ENCODE assay signal across 8 mouse cellular contexts in genomic region chr11:87974477-87975181, GRCm38 (mm10). TPM values are rescaled to one million over a fixed set of nuclear protein-coding genes. Genes with fewer than 3 reads are reported as not detected.
DNase-seq lines count a peak whose midpoint lies in the region; ATAC-seq and TF ChIP-seq lines count a peak whose summit lies in the region.

No protein-coding gene starts in this region.

- H3K27ac ChIP-seq in layer of hippocampus, adult 2 months, result no peak overlapping the region
- H3K27ac ChIP-seq in lung, embryonic 16.5 days (ENCODE audit: low read length), result no peak overlapping the region

- TF ChIP-seq CTCF in E14TG2a.4 (conservative IDR thresholded peaks at IDR 0.05; ENCODE audit: low read length), result peak; percentile 44
- TF ChIP-seq CTCF in layer of hippocampus, adult 2 months (conservative IDR thresholded peaks at IDR 0.05), result peak; percentile 86

- no peak overlapping the region for H3K4me2 ChIP-seq in lung, embryonic 16.5 days (ENCODE audit: low read depth, low read length)

- H3K27me3 ChIP-seq in E14TG2a.4 (ENCODE audit: insufficient read depth, low read length), result 0 out of 2 replicates have a peak, but pooled peaks cover 8% of the 10 kb centered on the region
- no peaks in the 10 kb centered on the region for H3K27me3 ChIP-seq in lung, embryonic 16.5 days (ENCODE audit: control insufficient read depth, insufficient read depth, low read depth, low read length)

- WGBS in lung, embryonic 16.5 days, result 13% methylated on average over 11 of the region's 11 CpGs

- peaks cover 21% of the 10 kb centered on the region for H3K4me1 ChIP-seq in E14TG2a.4 (replicated peaks; ENCODE audit: low read depth, low read length)
- no peaks in the 10 kb centered on the region; the same call in 1 of the 2 replicates for H3K4me1 ChIP-seq in lung, embryonic 16.5 days (replicated peaks; ENCODE audit: control insufficient read depth, insufficient read depth, low read length)

- no peaks in the 10 kb centered on the region for H3K9me3 ChIP-seq in E14TG2a.4 (ENCODE audit: low read length)
- H3K9me3 ChIP-seq in lung, embryonic 16.5 days (ENCODE audit: control insufficient read depth, low read length), result no peaks in the 10 kb centered on the region

- H3K36me3 ChIP-seq in E14TG2a.4 (ENCODE audit: insufficient read depth, low read length), result peaks cover 26% of the 10 kb centered on the region
- peaks cover 7% of the 10 kb centered on the region for H3K36me3 ChIP-seq in lung, embryonic 16.5 days (ENCODE audit: control insufficient read depth, insufficient read depth, low read length)

- no peak overlapping the region for H3K4me3 ChIP-seq in E14TG2a.4 (replicated peaks; ENCODE audit: low read length)
- H3K4me3 ChIP-seq in layer of hippocampus, adult 2 months, result no peak overlapping the region
- no peak overlapping the region for H3K4me3 ChIP-seq in lung, embryonic 16.5 days (ENCODE audit: low read length)

- H3K9ac ChIP-seq in lung, embryonic 16.5 days (ENCODE audit: low read length), result no peak overlapping the region

- ATAC-seq in lung, embryonic 16.5 days (ENCODE audit: low read depth), result peak; percentile 51

- peak; percentile 61 to 81 for DNase-seq in adrenal gland, postnatal 36 days
- DNase-seq in fibroblast of lung, adult 2 months (ENCODE audit: low read depth), result peak; percentile 30
- DNase-seq in heart, postnatal 4 days, result peak; percentile 74
- peak; percentile 72 to 73 for DNase-seq in layer of hippocampus, adult 2 months (ENCODE audit: low spot score in 2 of 2)
- peak; percentile 39 for DNase-seq in ovary, postnatal 14 days (ENCODE audit: low spot score)
- peak; percentile 36 to 56 for DNase-seq in urinary bladder, postnatal 36 days (ENCODE audit: low spot score in 2 of 2)

RNA-seq across cellular contexts. Expression of gene Dynll2, which starts 12.7 kb away (rescaled TPM):
- total RNA-seq in adrenal gland, postnatal 36 days (2021), result 100 to 1,000 TPM; 200 to 233 TPM
- 100 to 1,000 TPM; 202 to 205 TPM for total RNA-seq in heart, postnatal 4 days (2021)
- total RNA-seq in layer of hippocampus, adult 2 months (2021), result 100 to 1,000 TPM; 447 to 467 TPM
- 23.4 and 24.5 TPM in 2 replicates for polyA plus RNA-seq in lung, embryonic 16.5 days (2015; fragmentation: Nextera tagmentation; extraction: Ambion mirVana)

RNA-seq across cellular contexts. Expression of gene Olfr464, which starts 53.9 kb away (rescaled TPM):
- not detected for total RNA-seq in adrenal gland, postnatal 36 days (2021)
- not detected for total RNA-seq in heart, postnatal 4 days (2021)
- total RNA-seq in layer of hippocampus, adult 2 months (2021), result not detected
- polyA plus RNA-seq in lung, embryonic 16.5 days (2015; fragmentation: Nextera tagmentation; extraction: Ambion mirVana), result not detected in 2 replicates
